Mouse (Mus musculus) MN1 (cell line): ENCODE measurements around the gene Htr2b.

Experiments
- DNase-seq: peaks from one replicate; pipeline ENCODE4 v3.0.0-alpha.2; 2016; ENCODE audit warnings: low spot score

The Htr2b gene

GRCm38 (mm10) chr1:86094413-86094812 lies 17.4 kb downstream of the Htr2b start:
- peak; percentile 14 for DNase-seq

DNA sequence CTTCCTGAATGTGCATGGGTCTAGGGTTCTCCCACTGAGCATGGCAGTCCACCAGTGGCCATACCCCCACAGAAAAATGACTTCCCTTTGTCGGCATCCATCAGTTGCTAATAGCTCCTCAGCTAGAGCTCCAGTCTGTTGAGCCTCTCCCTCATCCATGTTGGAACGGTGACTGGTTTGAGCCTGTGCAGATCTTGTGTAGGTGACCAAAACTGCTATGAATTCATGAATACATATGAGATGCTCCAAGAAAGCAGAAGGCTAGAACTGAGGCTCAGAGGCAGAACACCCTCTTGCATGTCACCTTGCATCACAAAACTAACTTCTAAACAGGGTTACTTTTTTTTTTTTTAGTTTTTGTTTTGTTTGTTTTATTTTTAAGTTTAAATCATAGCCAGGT lies 35.2 kb downstream of the Htr2b start:
- no peak for DNase-seq

- DNase-seq = peak; percentile 93
Measured at GRCm38 (mm10) chr1:86064271-86064991, 47.3 kb downstream of the Htr2b start, which contains the start of gene Psmd1. Gene Psmd1, plus strand, starts transcription at chr1:86064387.

DNA sequence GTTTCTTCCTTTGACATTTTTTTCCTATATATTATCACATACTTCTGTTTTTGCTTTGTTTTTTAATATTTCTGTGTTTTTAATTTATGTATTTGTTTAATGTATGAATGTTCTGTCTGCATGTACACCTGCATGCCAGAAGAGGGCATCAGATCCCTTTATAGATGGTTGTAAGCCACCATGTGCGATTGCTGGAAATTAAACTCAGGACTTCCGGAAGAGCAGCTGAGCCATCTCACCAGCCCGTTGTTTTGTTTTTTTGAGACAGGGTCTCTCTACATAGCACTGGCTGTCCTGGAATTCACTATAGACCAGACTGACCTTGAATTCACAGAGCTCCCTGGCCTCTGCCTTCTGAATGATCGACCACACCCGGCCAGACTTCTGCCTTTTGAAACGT lies 49.2 kb downstream of the Htr2b start:
- DNase-seq = no peak

DNA sequence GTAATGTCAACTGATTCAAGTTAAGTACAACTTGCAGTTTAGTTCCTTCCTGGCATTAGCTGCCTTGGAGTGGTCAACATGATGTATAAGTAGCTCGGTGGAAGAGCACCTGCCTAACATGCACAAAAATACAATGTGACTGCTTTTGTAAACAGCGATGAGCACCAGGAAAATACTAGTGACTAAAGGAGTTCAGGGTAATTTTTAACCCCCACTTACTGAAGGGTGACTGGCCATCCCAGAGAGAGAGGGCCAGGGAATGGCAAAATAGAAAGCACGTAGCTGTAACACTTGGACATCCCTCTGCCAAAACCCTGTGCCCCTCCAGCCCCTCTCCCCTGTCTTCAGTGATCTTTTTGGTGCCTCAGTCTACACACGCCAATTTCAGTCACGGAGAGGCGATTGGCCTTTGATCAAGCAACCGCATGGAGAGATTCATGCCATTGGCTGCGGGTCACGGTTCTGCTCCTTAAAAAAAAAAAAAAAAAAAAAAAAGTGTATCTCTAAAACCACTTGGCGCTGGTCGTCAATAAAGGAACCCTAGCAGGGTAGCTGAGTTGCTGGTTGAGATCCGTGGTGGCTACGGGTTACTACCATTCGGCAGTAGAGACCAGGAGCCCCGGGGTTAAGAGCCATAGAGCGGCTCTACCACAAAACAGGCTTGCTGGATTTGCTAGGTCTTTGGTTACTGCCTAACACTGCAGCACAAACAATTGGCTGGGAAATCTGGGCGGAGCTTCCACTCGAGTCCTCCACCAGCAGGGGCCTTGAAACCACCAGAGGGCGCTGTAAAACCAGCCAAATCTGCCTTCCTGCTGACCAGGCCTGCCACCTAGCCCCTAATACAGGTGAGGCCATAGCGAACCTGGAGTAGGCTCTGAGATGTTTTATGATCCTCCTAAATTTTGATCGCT lies 52.7 kb downstream of the Htr2b start:
- DNase-seq = peak; percentile 87

DNA sequence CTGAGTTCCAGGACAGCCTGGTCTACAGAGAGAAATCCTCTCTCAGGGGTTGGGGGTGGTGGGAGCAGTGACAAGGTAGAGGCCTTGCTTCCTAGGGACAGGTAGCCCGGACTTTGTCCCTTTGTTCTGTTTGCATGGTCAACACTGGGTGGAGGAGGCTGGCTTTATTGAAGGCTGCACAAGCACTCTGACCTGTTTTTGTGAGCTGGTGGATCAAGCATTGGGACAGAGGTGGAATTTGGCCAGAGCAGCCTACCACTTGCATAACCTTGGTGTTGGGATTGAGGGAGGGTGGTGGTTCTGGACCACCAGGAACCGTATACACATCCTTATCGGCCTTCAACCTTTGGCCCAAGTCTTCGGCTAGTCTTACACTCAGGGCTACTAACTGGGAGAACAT lies 55.5 kb downstream of the Htr2b start:
- DNase-seq = no peak

DNA sequence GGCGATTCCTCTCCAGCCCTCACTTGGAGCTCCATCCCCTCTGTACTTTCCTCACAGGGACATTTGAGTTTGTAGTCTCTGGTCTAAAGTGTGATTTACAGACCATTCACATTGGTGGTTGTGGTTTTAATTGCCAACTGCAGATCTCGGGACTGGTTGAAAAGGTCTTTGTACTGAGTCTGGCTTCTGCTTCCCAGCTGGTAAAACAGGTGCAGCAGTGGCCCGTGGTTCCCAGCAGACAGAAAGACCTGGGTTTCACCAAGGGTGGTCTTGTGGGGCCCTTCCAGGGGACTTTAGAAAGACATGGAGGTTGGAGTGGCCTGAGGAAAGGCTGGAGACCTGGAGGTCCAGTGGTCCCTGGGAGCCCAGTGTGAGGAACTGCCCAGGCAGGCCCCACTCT lies 56.8 kb downstream of the Htr2b start:
- no peak for DNase-seq

DNA sequence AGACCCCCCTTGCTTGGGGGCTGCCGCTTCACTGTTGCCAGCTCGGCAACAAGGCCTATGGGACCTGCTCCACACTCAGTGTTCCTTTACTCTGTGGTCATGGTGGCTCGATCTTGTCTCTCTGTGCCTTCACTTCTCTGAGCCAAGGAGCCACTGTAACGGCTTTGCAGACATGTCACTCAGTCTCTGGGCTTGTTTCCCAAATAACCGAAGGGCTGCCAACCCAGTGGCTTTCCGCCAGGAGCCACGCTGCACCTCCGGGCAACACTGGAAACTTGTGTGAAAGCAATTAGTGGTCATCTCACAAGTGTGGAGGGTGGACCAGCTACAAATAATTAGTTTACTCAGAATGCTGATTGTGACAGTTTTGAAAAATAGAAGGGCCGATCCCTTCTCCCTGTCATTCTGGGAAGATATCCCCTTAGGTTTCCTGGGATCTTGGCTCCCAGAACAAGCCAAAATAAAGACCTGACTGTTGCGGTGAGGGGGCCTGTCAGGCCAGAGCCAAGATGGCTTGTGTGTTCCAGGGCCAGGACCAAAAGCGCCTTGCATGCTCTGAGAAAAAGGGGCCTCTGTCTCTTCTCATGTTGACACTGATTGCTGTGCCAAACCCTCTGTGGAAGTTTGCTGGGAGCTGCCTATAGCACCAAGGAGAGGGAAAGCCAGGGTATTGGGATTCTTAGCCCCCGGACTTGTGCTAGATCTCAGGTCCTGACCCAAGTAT lies 58.4 kb downstream of the Htr2b start:
- DNase-seq = peak; percentile 60
